Mouse (Mus musculus): ENCODE results near the gene Lrmda.

The Lrmda gene

DNA sequence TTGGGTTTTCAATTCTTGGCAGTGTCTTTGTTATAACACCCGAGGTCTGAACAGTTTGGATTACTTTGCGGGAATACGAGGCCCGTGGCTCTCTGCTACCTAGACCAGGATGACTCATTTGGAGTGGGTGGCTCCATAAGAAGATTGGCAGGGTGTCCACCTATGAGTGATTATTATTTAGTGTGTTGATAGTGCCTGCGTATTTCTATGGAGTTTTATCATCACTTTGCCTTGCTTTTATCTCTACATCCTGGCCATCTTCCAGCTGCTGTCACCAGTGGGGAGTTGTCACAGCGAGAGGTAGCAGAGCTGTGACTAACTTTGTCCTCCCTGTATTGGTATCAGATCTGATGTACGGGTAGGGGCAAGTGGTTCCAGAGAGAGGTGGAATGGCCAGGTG lies 393.7 kb downstream of the Lrmda start:
- DNase-seq (ENCODE audit: low read depth, low spot score), result no peak

- DNase-seq (ENCODE audit: low read depth, low spot score), result no peak
These were observed 398.2 kb downstream of the Lrmda start for GRCm38 (mm10) chr14:22417706-22418105.

- no peak for DNase-seq (ENCODE audit: low read depth, low spot score)
These were observed 402.2 kb downstream of the Lrmda start for GRCm38 (mm10) chr14:22421668-22422067.

- no peak for DNase-seq (ENCODE audit: low read depth, low spot score)
These were observed 405.6 kb downstream of the Lrmda start for GRCm38 (mm10) chr14:22425018-22425534.

GRCm38 (mm10) chr14:22435441-22435840 lies 415.9 kb downstream of the Lrmda start:
- no peak for DNase-seq (ENCODE audit: low read depth, low spot score)

DNA sequence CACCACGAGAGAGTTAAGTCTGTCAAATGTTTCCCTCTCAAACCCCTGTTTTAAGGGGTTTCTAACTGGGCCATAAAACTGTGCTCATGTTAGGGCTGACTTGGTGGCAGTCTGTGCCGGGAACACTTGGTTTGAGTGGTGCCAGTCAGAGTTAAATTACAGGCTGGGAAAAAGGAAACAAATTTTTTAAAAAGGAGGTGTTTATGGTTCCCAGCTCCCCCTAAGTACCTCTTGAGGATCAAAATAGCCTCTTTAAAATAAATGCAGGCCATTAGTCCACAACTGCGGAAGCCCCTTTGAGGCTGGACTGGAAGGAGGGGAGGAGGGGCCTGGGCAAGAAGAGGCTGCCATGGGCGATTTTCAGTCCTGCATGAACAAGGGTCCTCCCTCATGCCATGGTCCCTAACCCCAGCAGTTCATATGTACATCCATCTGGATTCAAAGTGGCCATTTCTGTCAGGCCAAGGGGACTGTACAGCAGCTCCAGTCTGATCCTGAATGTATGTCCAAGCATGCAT lies 416.4 kb downstream of the Lrmda start:
- DNase-seq (ENCODE audit: low read depth, low spot score), result no peak

GRCm38 (mm10) chr14:22440341-22440999 lies 421.0 kb downstream of the Lrmda start:
- DNase-seq (ENCODE audit: low read depth, low spot score), result no peak

DNA sequence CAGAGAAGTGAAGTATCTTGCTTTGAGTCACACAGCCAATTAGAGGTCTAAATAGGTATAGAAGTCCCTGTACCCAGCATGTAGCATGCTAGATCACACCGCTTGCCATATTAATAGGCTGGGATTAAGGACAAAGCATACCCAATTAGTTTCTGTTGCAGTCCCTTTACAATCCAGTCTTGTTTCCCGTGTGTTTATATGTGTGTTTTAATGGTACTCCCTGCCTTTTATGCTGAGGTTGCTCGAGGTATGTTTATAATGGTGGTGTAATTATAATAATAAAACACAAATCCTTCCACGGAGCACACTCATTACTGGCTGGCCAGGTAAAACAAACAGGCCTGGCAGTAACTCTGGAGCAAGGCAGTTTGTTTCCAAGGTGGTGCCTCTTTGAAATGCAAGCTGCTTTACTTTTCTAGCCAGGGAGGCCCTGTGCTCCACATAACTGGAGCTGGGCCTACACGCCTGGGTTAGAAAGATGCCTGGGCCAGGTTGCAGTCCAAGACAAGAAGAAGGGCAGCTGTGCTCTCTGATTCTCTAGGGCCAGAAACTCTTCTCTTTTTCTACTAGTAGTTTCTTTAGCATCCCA lies 422.4 kb downstream of the Lrmda start:
- no peak for DNase-seq (ENCODE audit: low read depth, low spot score)

DNA sequence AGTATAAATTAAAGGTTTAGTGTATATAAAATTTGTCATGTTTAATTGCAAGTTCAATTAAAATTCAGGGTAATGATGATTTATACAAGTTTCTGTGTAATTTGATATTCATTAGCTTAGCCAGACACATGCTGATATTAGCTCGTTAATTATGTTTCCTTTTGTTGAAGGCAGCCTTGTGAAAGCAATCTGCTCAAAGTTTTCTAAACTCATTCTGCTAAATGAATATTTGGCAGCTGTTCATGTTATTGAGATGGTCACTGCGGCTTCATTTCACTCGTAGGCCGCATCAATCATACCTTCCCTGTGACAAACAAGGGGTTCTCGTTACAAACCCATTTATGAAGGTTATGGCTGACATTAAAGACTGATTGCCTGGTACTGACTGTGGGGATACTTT lies 423.2 kb downstream of the Lrmda start:
- DNase-seq (ENCODE audit: low read depth, low spot score), result no peak

DNA sequence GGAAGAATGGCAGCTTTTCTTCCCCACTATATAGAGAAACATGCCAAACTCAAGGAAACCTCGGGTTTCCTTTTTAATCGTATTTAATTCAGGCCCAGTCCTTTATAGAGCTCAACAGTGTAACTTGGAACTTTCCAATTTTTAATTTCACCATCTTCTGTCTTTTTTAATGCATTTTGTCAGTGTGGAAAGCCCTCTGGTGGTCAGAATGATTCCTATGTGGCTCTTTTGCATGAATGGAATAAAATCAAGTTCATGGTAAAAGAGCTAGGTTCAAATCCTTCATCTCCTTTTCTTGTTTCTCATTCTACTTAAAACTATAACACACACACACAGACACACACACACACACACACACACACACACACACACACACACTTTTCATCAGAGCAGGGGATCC lies 425.0 kb downstream of the Lrmda start:
- DNase-seq (ENCODE audit: low read depth, low spot score), result no peak

DNA sequence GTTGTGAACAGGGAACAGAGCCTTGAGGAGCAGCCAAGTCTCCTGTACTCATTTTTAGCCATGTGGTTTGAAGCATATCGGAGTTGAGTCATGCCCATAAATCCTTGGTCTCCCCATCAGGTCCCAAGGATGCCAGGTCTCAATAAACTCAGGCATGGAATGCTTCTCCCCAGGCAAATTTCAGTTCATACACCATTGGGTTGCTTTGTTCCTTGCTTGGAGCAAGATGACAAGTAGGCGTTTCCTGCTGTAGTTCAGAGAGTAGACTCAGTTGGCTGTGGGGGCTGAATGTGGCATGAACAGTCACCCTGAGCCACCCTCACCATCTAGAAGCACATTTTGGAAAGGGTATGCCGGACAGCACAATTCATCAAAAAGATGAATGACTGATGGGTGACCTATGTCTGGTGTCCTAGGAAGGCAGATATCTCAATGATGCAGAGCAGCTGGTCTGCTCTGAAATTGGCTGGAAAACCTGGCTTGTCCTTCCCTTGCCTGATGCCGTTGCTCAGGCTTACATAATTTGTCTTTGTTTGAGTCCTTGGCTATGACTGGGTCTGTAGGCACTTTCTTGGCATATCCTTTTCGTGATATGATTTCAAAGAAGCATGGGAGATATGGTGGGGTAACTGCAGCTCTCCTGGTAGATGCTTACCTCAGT lies 425.8 kb downstream of the Lrmda start:
- no peak for DNase-seq (ENCODE audit: low read depth, low spot score)

- DNase-seq (ENCODE audit: low read depth, low spot score), result no peak
These were observed 426.5 kb downstream of the Lrmda start for GRCm38 (mm10) chr14:22445841-22446570.

DNA sequence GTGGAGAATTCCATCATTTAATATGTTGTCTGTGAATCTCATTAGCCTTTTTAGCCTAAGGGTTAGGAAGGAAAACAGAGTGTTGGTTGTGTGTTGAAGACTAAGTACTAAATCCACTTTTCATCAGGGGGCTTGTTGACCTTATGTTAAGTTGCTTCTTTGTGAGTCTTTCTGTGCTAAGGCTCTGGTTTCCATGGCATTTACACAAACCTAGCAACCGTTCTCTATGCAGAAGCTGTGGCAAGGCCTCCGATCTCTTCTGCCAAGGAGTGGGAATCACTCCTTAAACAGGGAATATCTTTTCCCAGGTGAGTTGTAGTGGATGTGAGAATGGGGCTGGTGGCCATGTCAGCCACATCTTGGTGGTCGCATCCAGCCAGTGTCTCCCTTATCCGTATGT lies 432.1 kb downstream of the Lrmda start:
- no peak for DNase-seq (ENCODE audit: low read depth, low spot score)

DNA sequence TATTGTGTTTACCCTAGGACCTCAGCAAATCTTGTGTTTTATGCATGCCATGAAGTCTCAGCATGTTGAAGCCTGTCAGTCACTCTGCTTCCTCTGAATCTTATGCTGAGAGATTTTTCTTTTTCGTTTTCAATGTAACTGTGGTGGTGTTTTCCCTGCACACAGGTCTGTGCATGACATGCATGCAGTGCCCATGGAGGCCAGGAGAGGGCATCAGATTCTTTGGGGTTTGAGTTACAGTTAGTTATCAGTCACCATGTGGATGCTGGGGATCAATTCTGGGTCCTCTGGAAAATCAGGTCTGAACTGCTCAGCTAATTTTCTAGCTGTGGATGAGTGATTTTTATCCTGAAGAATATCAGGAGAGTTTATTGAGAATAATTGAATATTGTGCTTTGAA lies 444.8 kb downstream of the Lrmda start:
- no peak for DNase-seq (ENCODE audit: low read depth, low spot score)

DNA sequence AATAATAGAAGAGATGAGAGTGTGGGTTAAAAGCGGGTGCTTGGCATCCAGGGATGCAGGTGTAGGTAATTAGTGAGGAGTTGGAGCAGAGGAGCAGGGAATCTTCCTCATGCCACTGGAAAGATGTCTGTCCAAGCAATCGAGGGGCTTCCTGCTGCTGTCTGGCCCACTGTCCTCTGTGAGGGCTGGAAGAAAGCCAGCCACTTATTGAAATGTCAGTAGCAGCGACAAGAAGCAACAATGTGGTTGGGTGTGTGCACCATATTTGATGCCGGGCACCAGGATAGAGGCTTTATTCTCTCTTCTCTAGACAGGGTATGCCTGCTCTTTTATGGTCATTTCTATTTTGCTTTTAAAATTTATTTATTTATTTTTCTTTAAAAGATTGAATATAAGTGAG lies 451.5 kb downstream of the Lrmda start:
- DNase-seq (ENCODE audit: low read depth, low spot score), result no peak

DNA sequence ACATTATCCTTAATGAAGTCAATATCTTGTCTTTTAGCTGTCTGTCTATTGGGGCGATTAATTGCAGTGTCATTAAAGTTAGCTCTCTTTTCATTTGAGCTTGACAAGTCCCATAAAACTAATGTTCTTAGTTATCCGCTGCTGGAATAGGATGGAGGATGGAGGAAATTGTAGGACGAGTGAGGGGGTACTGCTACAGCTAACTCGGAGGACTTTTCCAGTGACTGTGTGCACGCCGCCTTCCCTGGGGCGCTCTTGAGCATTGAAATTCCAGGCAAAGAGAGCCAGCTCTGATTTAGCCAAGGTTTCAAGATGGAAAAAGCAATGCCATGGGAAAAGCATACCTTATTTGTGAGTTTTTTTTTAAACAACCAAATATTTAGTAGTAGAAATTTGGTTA lies 453.9 kb downstream of the Lrmda start:
- no peak for DNase-seq (ENCODE audit: low read depth, low spot score)

- DNase-seq (ENCODE audit: low read depth, low spot score), result no peak
These were observed 454.5 kb downstream of the Lrmda start for GRCm38 (mm10) chr14:22473991-22474390.

DNA sequence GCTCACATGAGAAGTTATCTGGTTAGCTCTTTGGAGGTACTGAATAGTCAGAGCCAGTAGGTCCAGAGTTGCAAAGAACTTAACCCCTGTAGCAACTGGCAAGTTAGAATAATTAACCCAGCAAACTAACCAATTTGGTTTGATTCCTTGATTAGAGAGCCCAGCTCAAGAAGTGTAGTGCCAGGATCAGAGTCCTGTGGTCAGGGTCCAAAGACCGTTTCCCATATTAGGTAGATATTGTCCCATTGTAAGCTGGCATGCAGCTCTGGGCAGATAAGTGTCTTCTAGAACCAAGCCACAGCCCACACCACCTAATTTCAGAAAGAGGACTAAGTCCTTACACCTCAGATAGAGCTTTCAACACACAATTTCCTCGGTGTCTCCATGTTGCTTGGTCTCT lies 473.8 kb downstream of the Lrmda start:
- DNase-seq (ENCODE audit: low read depth, low spot score), result no peak

- DNase-seq (ENCODE audit: low read depth, low spot score), result no peak
These were observed 474.8 kb downstream of the Lrmda start for GRCm38 (mm10) chr14:22494290-22494689.

DNA sequence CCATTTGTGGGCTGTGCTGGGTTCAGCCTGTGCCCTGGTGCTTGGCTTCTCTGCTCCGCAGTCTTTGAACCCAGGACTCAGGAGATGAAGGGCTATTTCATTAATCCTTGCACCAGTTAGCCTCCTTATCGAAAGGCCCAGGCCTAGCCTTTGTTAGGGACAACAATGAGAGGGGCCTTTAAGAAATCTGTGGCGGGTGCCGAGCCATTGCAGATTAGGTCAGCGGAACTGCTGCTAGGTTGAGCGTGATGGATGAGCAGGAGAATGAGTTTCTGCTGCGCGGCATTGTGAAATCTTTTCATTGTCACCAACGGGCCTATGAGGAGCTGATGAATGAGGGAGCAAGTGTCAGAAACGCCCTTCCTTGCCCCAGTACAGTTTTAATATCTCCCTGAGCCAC lies 475.4 kb downstream of the Lrmda start:
- no peak for DNase-seq (ENCODE audit: low read depth, low spot score)

GRCm38 (mm10) chr14:22495286-22495685 lies 475.8 kb downstream of the Lrmda start:
- no peak for DNase-seq (ENCODE audit: low read depth, low spot score)

- no peak for DNase-seq (ENCODE audit: low read depth, low spot score)
These were observed 478.2 kb downstream of the Lrmda start for GRCm38 (mm10) chr14:22497636-22498131.

Data from A20 (cell line).